Mouse (Mus musculus): ENCODE data around the gene Plxnc1. TPM values are rescaled to one million over a fixed set of nuclear protein-coding genes. Genes with fewer than 3 reads are reported as not detected.

Gene Plxnc1
- polyA plus RNA-seq, 1 experiment from 2014 or later: 2.2 TPM

GRCm38 (mm10) chr10:94848344-94848743 is 96.3 kb downstream of the Plxnc1 start:
- Histone ChIP-seq H3K27me3 (ENCODE audit: low read depth, poor library complexity, severe bottlenecking) (no peaks in the 10 kb centered on the region), H3K27ac (replicated peaks) (no peak overlapping the region), H3K4me3 (no peak overlapping the region), H3K4me1 (peaks cover 6% of the 10 kb centered on the region; the same call in 1 of the 2 replicates), H3K36me3 (peaks cover 37% of the 10 kb centered on the region), H3K9me3 (replicated peaks) (no peaks in the 10 kb centered on the region)
- no peak for DNase-seq (ENCODE audit: low spot score)
- WGBS: 94% methylated on average over 6 of the region's 6 CpGs

- Histone ChIP-seq H3K4me1 (peaks cover 6% of the 10 kb centered on the region; the same call in 1 of the 2 replicates), H3K27ac (replicated peaks) (no peak overlapping the region), H3K36me3 (peaks cover 53% of the 10 kb centered on the region), H3K27me3 (ENCODE audit: low read depth, poor library complexity, severe bottlenecking) (no peaks in the 10 kb centered on the region), H3K9me3 (replicated peaks) (no peaks in the 10 kb centered on the region), H3K4me3 (no peak overlapping the region)
- DNase-seq (ENCODE audit: low spot score): no peak
- WGBS: 88% methylated on average over 8 of the region's 8 CpGs
These were observed 98.0 kb downstream of the Plxnc1 start for GRCm38 (mm10) chr10:94846501-94847105.

GRCm38 (mm10) chr10:94844692-94845091 is 99.9 kb downstream of the Plxnc1 start:
- Histone ChIP-seq H3K36me3 (peaks cover 55% of the 10 kb centered on the region), H3K27ac (replicated peaks) (no peak overlapping the region), H3K27me3 (ENCODE audit: low read depth, poor library complexity, severe bottlenecking) (no peaks in the 10 kb centered on the region), H3K4me1 (peaks cover 6% of the 10 kb centered on the region; the same call in 1 of the 2 replicates), H3K9me3 (replicated peaks) (no peaks in the 10 kb centered on the region), H3K4me3 (no peak overlapping the region)
- 91% methylated on average over 6 of the region's 6 CpGs for WGBS
- DNase-seq (ENCODE audit: low spot score): no peak

GRCm38 (mm10) chr10:94835874-94836273 is 108.8 kb downstream of the Plxnc1 start:
- 91% methylated on average over 9 of the region's 9 CpGs for whole genome bisulfite sequencing
- no peak for DNase-seq (ENCODE audit: low spot score)
- Histone ChIP-seq H3K9me3 (replicated peaks) (no peaks in the 10 kb centered on the region), H3K36me3 (peaks cover 52% of the 10 kb centered on the region), H3K27me3 (ENCODE audit: low read depth, poor library complexity, severe bottlenecking) (no peaks in the 10 kb centered on the region), H3K4me1 (no peaks in the 10 kb centered on the region), H3K4me3 (no peak overlapping the region), H3K27ac (replicated peaks) (no peak overlapping the region)

- peaks cover 62% of the 10 kb centered on the region for H3K36me3 ChIP-seq
- no peaks in the 10 kb centered on the region for H3K9me3 ChIP-seq (replicated peaks)
- peaks cover 5% of the 10 kb centered on the region; the same call in 1 of the 2 replicates for H3K4me1 ChIP-seq
- H3K4me3 ChIP-seq: no peak overlapping the region
- DNase-seq (ENCODE audit: low spot score): no peak
- no peak overlapping the region for H3K27ac ChIP-seq (replicated peaks)
- H3K27me3 ChIP-seq (ENCODE audit: low read depth, poor library complexity, severe bottlenecking): no peaks in the 10 kb centered on the region
- WGBS: 88% methylated on average over 6 of the region's 6 CpGs
These were observed 115.2 kb downstream of the Plxnc1 start for GRCm38 (mm10) chr10:94829407-94829806.

- H3K9me3 ChIP-seq (replicated peaks): no peaks in the 10 kb centered on the region
- no peak overlapping the region for H3K4me3 ChIP-seq
- DNase-seq (ENCODE audit: low spot score): no peak
- H3K36me3 ChIP-seq: peaks cover 58% of the 10 kb centered on the region
- no peaks in the 10 kb centered on the region for H3K27me3 ChIP-seq (ENCODE audit: low read depth, poor library complexity, severe bottlenecking)
- 95% methylated on average over 7 of the region's 7 CpGs for WGBS
- H3K4me1 ChIP-seq: peaks cover 5% of the 10 kb centered on the region; the same call in 1 of the 2 replicates
- no peak overlapping the region for H3K27ac ChIP-seq (replicated peaks)
These were observed 115.9 kb downstream of the Plxnc1 start for GRCm38 (mm10) chr10:94828734-94829230.

GRCm38 (mm10) chr10:94827890-94828733 is 116.5 kb downstream of the Plxnc1 start:
- no peak for DNase-seq (ENCODE audit: low spot score)
- H3K4me3 ChIP-seq: no peak overlapping the region
- H3K36me3 ChIP-seq: peaks cover 61% of the 10 kb centered on the region
- no peaks in the 10 kb centered on the region for H3K9me3 ChIP-seq (replicated peaks)
- H3K27me3 ChIP-seq (ENCODE audit: low read depth, poor library complexity, severe bottlenecking): no peaks in the 10 kb centered on the region
- peaks cover 5% of the 10 kb centered on the region; the same call in 1 of the 2 replicates for H3K4me1 ChIP-seq
- 90% methylated on average over 14 of the region's 14 CpGs for WGBS
- no peak overlapping the region for H3K27ac ChIP-seq (replicated peaks)

GRCm38 (mm10) chr10:94827325-94827724 is 117.3 kb downstream of the Plxnc1 start:
- no peak overlapping the region for H3K27ac ChIP-seq (replicated peaks)
- H3K9me3 ChIP-seq (replicated peaks): no peaks in the 10 kb centered on the region
- H3K4me1 ChIP-seq: peaks cover 5% of the 10 kb centered on the region; the same call in 1 of the 2 replicates
- no peaks in the 10 kb centered on the region for H3K27me3 ChIP-seq (ENCODE audit: low read depth, poor library complexity, severe bottlenecking)
- peaks cover 53% of the 10 kb centered on the region for H3K36me3 ChIP-seq
- 94% methylated on average over 10 of the region's 10 CpGs for WGBS
- no peak for DNase-seq (ENCODE audit: low spot score)
- H3K4me3 ChIP-seq: no peak overlapping the region

- DNase-seq (ENCODE audit: low spot score): no peak
- H3K9me3 ChIP-seq (replicated peaks): no peaks in the 10 kb centered on the region
- H3K36me3 ChIP-seq: peaks cover 45% of the 10 kb centered on the region
- H3K4me3 ChIP-seq: no peak overlapping the region
- H3K27me3 ChIP-seq (ENCODE audit: low read depth, poor library complexity, severe bottlenecking): no peaks in the 10 kb centered on the region
- WGBS: 95% methylated on average over 12 of the region's 12 CpGs
- no peak overlapping the region for H3K27ac ChIP-seq (replicated peaks)
- H3K4me1 ChIP-seq: peaks cover 5% of the 10 kb centered on the region; the same call in 1 of the 2 replicates
These were observed 118.2 kb downstream of the Plxnc1 start for GRCm38 (mm10) chr10:94826436-94826835.

- DNase-seq (ENCODE audit: low spot score): no peak
- peaks cover 5% of the 10 kb centered on the region; the same call in 1 of the 2 replicates for H3K4me1 ChIP-seq
- H3K36me3 ChIP-seq: peaks cover 41% of the 10 kb centered on the region
- no peak overlapping the region for H3K4me3 ChIP-seq
- no peaks in the 10 kb centered on the region for H3K27me3 ChIP-seq (ENCODE audit: low read depth, poor library complexity, severe bottlenecking)
- H3K27ac ChIP-seq (replicated peaks): no peak overlapping the region
- H3K9me3 ChIP-seq (replicated peaks): no peaks in the 10 kb centered on the region
- WGBS: 94% methylated on average over 2 of the region's 2 CpGs
These were observed 118.7 kb downstream of the Plxnc1 start for GRCm38 (mm10) chr10:94825951-94826350.

GRCm38 (mm10) chr10:94823971-94824760 is 120.5 kb downstream of the Plxnc1 start:
- WGBS: 68% methylated on average over 11 of the region's 11 CpGs
- no peak for DNase-seq (ENCODE audit: low spot score)
- Histone ChIP-seq H3K36me3 (peaks cover 35% of the 10 kb centered on the region), H3K4me1 (peaks cover 5% of the 10 kb centered on the region; the same call in 1 of the 2 replicates), H3K27me3 (ENCODE audit: low read depth, poor library complexity, severe bottlenecking) (no peaks in the 10 kb centered on the region), H3K27ac (replicated peaks) (peak overlapping the region; percentile 6; the same call in 1 of the 2 replicates), H3K4me3 (no peak overlapping the region), H3K9me3 (replicated peaks) (no peaks in the 10 kb centered on the region)
